Mouse (Mus musculus) cortical plate, adult 2 months (tissue): ENCODE measurements around the gene Slc24a1.

Experiments
- CTCF ChIP-seq: fragments of 200-500 bp; IDR thresholded peaks from 2 replicates; pipeline ENCODE4 v1.5.1; 2011; ENCODE audit warnings: mild to moderate bottlenecking, control low read depth, low read length; ENCODE audit not compliant: insufficient read depth; ENCODE audit errors: extremely low read depth
- POLR2A ChIP-seq: fragments of 200-500 bp; IDR thresholded peaks from 2 replicates; pipeline ENCODE4 v1.6.1; 2011; ENCODE audit warnings: mild to moderate bottlenecking, low read length, control low read depth; ENCODE audit not compliant: insufficient read depth; ENCODE audit errors: extremely low read depth

- TF ChIP-seq CTCF = no peak
- TF ChIP-seq POLR2A = no peak
These were observed 54.8 kb downstream of the Slc24a1 start for GRCm38 (mm10) chr9:64896605-64897004.
